Mouse (Mus musculus) small intestine, adult 2 months (tissue): ENCODE results near the gene Rapgef4.

Source experiments
- CTCF ChIP-seq: fragments of 200-500 bp; IDR thresholded peaks from 2 replicates; pipeline ENCODE4 v1.5.1; 2012; ENCODE audit warnings: low read depth, mild to moderate bottlenecking, control low read depth, inconsistent platforms, low read length, moderate library complexity, mixed read lengths; ENCODE audit not compliant: insufficient replicate concordance, insufficient read length; ENCODE audit errors: extremely low read depth
- POLR2A ChIP-seq: fragments of 200-500 bp; IDR thresholded peaks from 2 replicates; pipeline ENCODE4 v1.6.1; 2012; ENCODE audit warnings: low read depth, mild to moderate bottlenecking, control low read depth, inconsistent platforms, low read length, moderate library complexity

DNA sequence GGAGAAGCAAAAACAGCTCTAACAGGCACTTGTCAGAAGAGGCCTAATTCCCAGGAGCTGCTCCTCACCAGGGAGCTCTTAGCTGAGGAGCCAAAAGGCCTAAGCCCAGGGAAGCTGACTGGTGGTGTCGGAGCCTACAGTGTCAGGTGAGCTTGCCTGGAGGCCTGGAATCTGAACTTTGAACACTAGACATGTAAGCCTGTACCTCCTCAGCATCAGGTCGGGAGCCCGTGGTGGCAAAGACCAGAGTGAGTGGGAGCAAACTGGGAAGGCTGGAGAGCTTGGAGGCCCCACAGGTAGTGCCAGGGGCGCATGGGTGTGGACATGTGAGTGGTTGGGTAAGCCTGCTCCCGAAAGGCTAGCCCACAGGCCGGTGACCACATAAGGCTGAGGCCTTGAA lies 266.8 kb downstream of the Rapgef4 start:
- no peak for TF ChIP-seq CTCF
- no peak for TF ChIP-seq POLR2A
